Mouse (Mus musculus): Measurements from ENCODE around the gene Fgd4.

Fgd4 gene

GRCm38 (mm10) chr16:16600461-16600860 is at the start of gene Fgd4:
Gene Fgd4 (minus strand): TSS chr16:16600549.
- no peak for DNase-seq (ENCODE audit: extremely low spot score)

- no peak for DNase-seq (ENCODE audit: extremely low spot score)
These were observed 44.8 kb upstream of the Fgd4 start for GRCm38 (mm10) chr16:16645148-16645547.

- DNase-seq (ENCODE audit: extremely low spot score): no peak
These were observed 33.4 kb upstream of the Fgd4 start for GRCm38 (mm10) chr16:16633730-16634129.

GRCm38 (mm10) chr16:16599586-16600401 is 555 bp downstream of the Fgd4 start:
- DNase-seq (ENCODE audit: extremely low spot score): peak; percentile 59

GRCm38 (mm10) chr16:16596582-16596981 is 3.8 kb downstream of the Fgd4 start:
- no peak for DNase-seq (ENCODE audit: extremely low spot score)

GRCm38 (mm10) chr16:16592622-16593021 is 7.7 kb downstream of the Fgd4 start:
- DNase-seq (ENCODE audit: extremely low spot score): no peak

- peak; percentile 63 for DNase-seq (ENCODE audit: extremely low spot score)
These were observed 15.8 kb downstream of the Fgd4 start for GRCm38 (mm10) chr16:16584409-16585032.

GRCm38 (mm10) chr16:16576556-16576955 is 23.8 kb downstream of the Fgd4 start:
- no peak for DNase-seq (ENCODE audit: extremely low spot score)

- no peak for DNase-seq (ENCODE audit: extremely low spot score)
These were observed 25.8 kb downstream of the Fgd4 start for GRCm38 (mm10) chr16:16574508-16574907.

- DNase-seq (ENCODE audit: extremely low spot score): no peak
These were observed 27.2 kb downstream of the Fgd4 start for GRCm38 (mm10) chr16:16573167-16573566.

GRCm38 (mm10) chr16:16571356-16571755 is 29.0 kb downstream of the Fgd4 start:
- no peak for DNase-seq (ENCODE audit: extremely low spot score)

GRCm38 (mm10) chr16:16566786-16567185 is 33.6 kb downstream of the Fgd4 start:
- DNase-seq (ENCODE audit: extremely low spot score): no peak

GRCm38 (mm10) chr16:16566215-16566614 is 34.1 kb downstream of the Fgd4 start:
- DNase-seq (ENCODE audit: extremely low spot score): no peak

- DNase-seq (ENCODE audit: extremely low spot score): no peak
These were observed 34.6 kb downstream of the Fgd4 start for GRCm38 (mm10) chr16:16565786-16566185.

GRCm38 (mm10) chr16:16560718-16561117 is 39.6 kb downstream of the Fgd4 start:
- no peak for DNase-seq (ENCODE audit: extremely low spot score)

GRCm38 (mm10) chr16:16559878-16560531 is 40.3 kb downstream of the Fgd4 start:
- peak; percentile 84 for DNase-seq (ENCODE audit: extremely low spot score)

GRCm38 (mm10) chr16:16559016-16559877 is 41.1 kb downstream of the Fgd4 start:
- peak; percentile 37 for DNase-seq (ENCODE audit: extremely low spot score)

- no peak for DNase-seq (ENCODE audit: extremely low spot score)
These were observed 42.6 kb downstream of the Fgd4 start for GRCm38 (mm10) chr16:16557738-16558137.

- DNase-seq (ENCODE audit: extremely low spot score): no peak
These were observed 46.3 kb downstream of the Fgd4 start for GRCm38 (mm10) chr16:16554098-16554497.

- DNase-seq (ENCODE audit: extremely low spot score): no peak
These were observed 48.2 kb downstream of the Fgd4 start for GRCm38 (mm10) chr16:16552197-16552596.

- DNase-seq (ENCODE audit: extremely low spot score): no peak
These were observed 51.2 kb downstream of the Fgd4 start for GRCm38 (mm10) chr16:16549105-16549504.

GRCm38 (mm10) chr16:16546657-16547056 is 53.7 kb downstream of the Fgd4 start:
- no peak for DNase-seq (ENCODE audit: extremely low spot score)
